Mouse (Mus musculus) G1E (cell line): ENCODE data around the gene Tll2. TPM values are rescaled to one million over a fixed set of nuclear protein-coding genes. Genes with fewer than 3 reads are reported as not detected.

Source experiments
- ATAC-seq: 2 replicates; pipeline ENCODE4 v1.8.0; 2016; ENCODE audit warnings: mild to moderate bottlenecking; ENCODE audit not compliant: insufficient number of reproducible peaks, poor library complexity, low FRiP score, severe bottlenecking; ENCODE audit errors: extremely low read depth
- DNase-seq: peaks from one replicate; pipeline ENCODE4 v3.0.0; 2012; ENCODE audit warnings: low spot score
- H3K27me3 ChIP-seq: 2 replicates; pipeline ENCODE4 v1.6.1; 2012; ENCODE audit warnings: mild to moderate bottlenecking, low read length, inconsistent platforms; ENCODE audit not compliant: insufficient read depth
- H3K36me3 ChIP-seq: replicated peaks from 2 replicates; pipeline ENCODE3; 2012; ENCODE audit warnings: mild to moderate bottlenecking, inconsistent platforms
- H3K4me1 ChIP-seq: 2 replicates; pipeline ENCODE4 v1.6.1; 2012; ENCODE audit warnings: low read depth, low read length, inconsistent platforms, mixed read lengths; ENCODE audit not compliant: insufficient read depth
- H3K4me3 ChIP-seq: 2 replicates; pipeline ENCODE4 v1.5.1; 2012; ENCODE audit warnings: low read depth, mild to moderate bottlenecking, inconsistent platforms, low read length, moderate library complexity, mixed read lengths
- H3K9me3 ChIP-seq: replicated peaks from 2 replicates; pipeline ENCODE4 v1.6.1; 2012; ENCODE audit warnings: inconsistent platforms
- CTCF ChIP-seq: IDR thresholded peaks from 2 replicates; pipeline ENCODE4 v1.5.1; 2012; ENCODE audit warnings: low read depth, low read length, inconsistent platforms, mixed read lengths
- GATA1 ChIP-seq: IDR thresholded peaks from 2 replicates; pipeline ENCODE4 v1.6.1; 2012; ENCODE audit warnings: borderline replicate concordance, low read length, inconsistent platforms, mixed read lengths
- GATA2 ChIP-seq: IDR thresholded peaks from 2 replicates; pipeline ENCODE4 v1.6.1; 2012; ENCODE audit warnings: low read depth, low read length, inconsistent platforms, borderline replicate concordance
- POLR2AphosphoS5 ChIP-seq: IDR thresholded peaks from 2 replicates; pipeline ENCODE4 v1.6.1; 2012; ENCODE audit warnings: low read depth, low read length, inconsistent platforms; ENCODE audit not compliant: insufficient replicate concordance
- TAL1 ChIP-seq: conservative IDR thresholded peaks from 2 replicates; pipeline ENCODE4 v1.6.1; 2012; ENCODE audit warnings: low read depth, low read length, inconsistent platforms, mixed read lengths
- polyA plus RNA-seq: library from polyadenylated mRNA; stranded (reverse); fragments of >175 nt; gene quantifications from 2 replicates; pipeline ENCODE4 v1.2.3, GENCODE M21; 2012
- total RNA-seq, 2 experiments: library from RNA; stranded (forward) in 1 of 2; stranded (reverse) in 1 of 2; fragments of 200-1000 nt in 1 of 2; fragments of >200 nt in 1 of 2; fragmentation: Nextera tagmentation in 1 of 2; gene quantifications; 2 replicates each; pipeline ENCODE4 v1.2.3; 2014 to 2017

The Tll2 gene
- total and polyA plus RNA-seq, 3 experiments: not detected

DNA sequence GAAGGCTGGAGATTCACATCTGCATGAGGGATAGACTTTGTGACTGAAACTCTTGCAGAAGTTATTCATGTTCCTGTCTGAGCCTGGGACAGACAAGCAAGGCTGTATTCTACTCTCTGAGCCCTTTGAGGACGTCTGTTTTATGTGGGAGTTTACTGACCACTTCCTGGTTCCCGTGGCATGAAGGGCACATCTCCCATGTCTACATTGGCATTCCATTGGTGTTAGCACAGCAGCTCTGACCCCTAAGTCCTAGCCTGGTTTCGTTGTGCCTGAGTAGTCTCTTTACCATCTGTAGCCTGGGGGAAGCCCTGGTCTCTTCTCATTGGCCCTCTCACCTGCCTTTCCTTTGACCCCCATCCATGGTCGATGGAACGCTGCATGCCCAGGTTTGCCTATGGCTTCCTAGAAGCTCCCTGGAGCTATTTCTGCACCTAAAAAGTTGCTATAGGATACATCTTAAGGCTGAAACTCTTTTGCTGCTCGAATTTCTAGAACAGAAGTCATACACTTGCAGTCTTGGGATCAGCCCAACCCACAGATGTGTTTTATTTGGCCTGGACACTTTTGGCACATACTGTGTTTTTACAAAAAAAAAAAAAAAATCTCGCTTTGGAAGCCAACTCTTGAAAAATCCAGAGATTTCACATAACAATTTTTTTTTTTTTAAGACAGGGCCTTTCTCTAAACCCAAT, 55.2 kb downstream of the Tll2 start:
- no peak for TF ChIP-seq GATA2
- no peaks in the 10 kb centered on the region for H3K9me3 ChIP-seq
- no peak for ATAC-seq
- H3K27me3 ChIP-seq: no peaks in the 10 kb centered on the region
- no peak for DNase-seq
- H3K4me3 ChIP-seq: no peak overlapping the region
- H3K36me3 ChIP-seq: no peaks in the 10 kb centered on the region
- no peaks in the 10 kb centered on the region for H3K4me1 ChIP-seq

DNA sequence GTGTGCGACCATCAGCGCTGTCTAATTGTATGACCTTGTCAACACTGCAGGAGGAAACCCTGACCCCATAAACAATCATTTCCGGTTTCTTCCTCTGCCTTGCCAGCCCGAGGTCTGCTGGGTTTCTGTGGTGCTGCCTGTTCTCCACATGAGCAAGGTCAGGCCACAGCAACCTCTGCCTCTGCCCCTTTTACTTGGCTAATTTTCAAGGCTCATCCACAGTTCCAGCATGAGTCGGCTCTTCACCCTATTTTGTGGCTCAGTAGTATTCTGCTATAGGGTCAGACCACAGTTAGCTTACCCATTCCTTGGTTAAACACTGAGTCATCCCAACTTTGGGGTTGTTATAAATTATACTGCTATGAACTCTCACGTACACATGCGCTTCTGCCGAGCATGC, 65.7 kb downstream of the Tll2 start:
- Histone ChIP-seq H3K4me3 (no peak overlapping the region), H3K27me3 (no peaks in the 10 kb centered on the region), H3K9me3 (no peaks in the 10 kb centered on the region), H3K4me1 (no peaks in the 10 kb centered on the region), H3K36me3 (no peaks in the 10 kb centered on the region)
- TF ChIP-seq CTCF (no peak), GATA1 (no peak), TAL1 (no peak), GATA2 (no peak), POLR2AphosphoS5 (no peak)
- ATAC-seq: no peak
- DNase-seq: no peak

DNA sequence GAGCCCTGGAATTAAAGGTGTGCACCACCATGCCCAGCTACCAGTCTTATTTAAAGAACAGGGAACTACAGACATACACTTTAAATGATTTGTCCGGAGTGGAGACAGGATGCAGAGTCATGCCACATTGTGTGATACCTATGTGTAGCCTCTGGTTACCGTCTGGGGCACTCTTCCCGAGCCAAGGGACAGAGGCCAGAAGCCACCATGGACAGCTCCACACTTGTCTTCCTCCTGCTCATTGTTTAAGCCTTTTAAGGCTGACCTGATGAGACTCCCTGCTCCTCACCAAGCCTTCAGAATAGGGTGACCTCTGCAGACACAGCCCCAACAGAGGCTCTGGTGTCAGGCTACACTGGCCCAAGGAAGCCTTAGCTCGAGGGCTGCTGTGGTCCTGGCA, 67.0 kb downstream of the Tll2 start:
- H3K36me3 ChIP-seq: no peaks in the 10 kb centered on the region
- H3K4me3 ChIP-seq: no peak overlapping the region
- no peaks in the 10 kb centered on the region for H3K9me3 ChIP-seq
- H3K4me1 ChIP-seq: no peaks in the 10 kb centered on the region
- no peak for DNase-seq
- no peak for ATAC-seq
- no peaks in the 10 kb centered on the region for H3K27me3 ChIP-seq
- TF ChIP-seq GATA1: no peak
- no peak for TF ChIP-seq CTCF
- TF ChIP-seq GATA2: no peak
- TF ChIP-seq POLR2AphosphoS5: no peak
- TF ChIP-seq TAL1: no peak

DNA sequence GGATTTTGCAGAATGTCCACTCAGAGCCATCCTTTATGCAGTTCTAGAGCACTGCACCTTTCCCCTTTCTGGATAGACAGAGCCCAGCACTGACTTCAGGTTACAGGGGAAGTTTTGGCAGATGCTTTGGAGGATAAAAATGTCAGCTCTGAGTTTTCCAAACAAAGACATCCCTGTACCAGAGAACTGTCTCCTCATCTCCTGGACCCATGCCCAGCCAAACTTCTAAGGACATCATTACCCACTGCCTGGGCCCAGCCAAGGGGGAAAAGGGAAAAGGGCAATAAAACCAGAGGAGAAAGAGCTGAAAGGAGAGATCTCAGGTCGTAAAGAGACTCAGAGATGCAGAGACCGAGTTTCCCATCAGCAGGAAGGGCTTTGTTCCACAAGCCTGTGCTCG, 83.6 kb downstream of the Tll2 start:
- H3K9me3 ChIP-seq: no peaks in the 10 kb centered on the region
- ATAC-seq (no peak), DNase-seq (no peak)
- H3K4me1 ChIP-seq: no peaks in the 10 kb centered on the region
- no peak overlapping the region for H3K4me3 ChIP-seq
- H3K27me3 ChIP-seq: no peaks in the 10 kb centered on the region
- H3K36me3 ChIP-seq: no peaks in the 10 kb centered on the region
- TF ChIP-seq TAL1: no peak

DNA sequence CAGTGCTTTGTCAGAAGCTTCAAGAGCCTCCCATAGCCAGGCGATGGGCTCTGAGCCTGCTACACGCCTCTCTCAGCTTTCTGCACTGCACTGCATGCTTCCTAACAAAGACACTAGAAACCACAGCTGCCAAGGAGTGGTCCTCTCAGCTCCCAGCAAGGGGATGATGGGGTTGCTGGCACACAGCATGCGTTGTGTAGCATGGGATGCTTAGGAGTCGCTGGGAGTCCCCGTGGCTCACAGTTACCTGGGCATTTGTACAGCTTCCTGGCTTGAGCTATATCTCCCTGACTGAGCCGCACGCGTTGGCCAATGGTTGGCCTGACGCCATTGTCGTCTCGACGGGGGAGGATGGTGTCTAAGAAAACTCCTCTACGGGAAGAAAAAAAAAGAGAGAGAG, 86.7 kb downstream of the Tll2 start:
- Histone ChIP-seq H3K9me3 (no peaks in the 10 kb centered on the region), H3K27me3 (no peaks in the 10 kb centered on the region), H3K36me3 (no peaks in the 10 kb centered on the region), H3K4me1 (no peaks in the 10 kb centered on the region), H3K4me3 (no peak overlapping the region)
- ATAC-seq: no peak
- no peak for DNase-seq
- TF ChIP-seq GATA1 (no peak), GATA2 (no peak), TAL1 (no peak), POLR2AphosphoS5 (no peak), CTCF (no peak)

DNA sequence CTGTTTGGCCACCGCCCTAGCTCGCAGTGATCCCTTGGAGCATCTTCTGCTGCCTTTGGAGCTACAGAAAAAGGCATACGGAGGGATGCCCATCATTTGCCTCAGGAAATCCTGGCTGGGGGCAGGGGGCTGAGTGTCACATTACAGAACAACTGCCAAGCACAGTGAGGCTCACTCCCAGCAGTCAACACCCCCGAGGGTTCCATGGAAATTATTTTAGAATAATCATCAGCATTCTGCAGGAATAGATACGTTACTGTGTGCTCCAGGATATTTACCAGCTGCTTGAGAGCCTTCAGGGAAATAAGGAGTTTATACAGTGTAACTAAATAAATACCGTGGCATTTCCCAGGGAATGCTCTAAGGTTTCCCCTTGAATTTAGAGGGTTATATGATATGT, 88.3 kb downstream of the Tll2 start:
- H3K4me1 ChIP-seq: no peaks in the 10 kb centered on the region
- H3K4me3 ChIP-seq: no peak overlapping the region
- DNase-seq: no peak
- no peaks in the 10 kb centered on the region for H3K36me3 ChIP-seq
- no peaks in the 10 kb centered on the region for H3K9me3 ChIP-seq
- H3K27me3 ChIP-seq: no peaks in the 10 kb centered on the region
- no peak for ATAC-seq
- TF ChIP-seq CTCF: no peak
- no peak for TF ChIP-seq TAL1
- no peak for TF ChIP-seq GATA1
- TF ChIP-seq POLR2AphosphoS5: no peak
- no peak for TF ChIP-seq GATA2

DNA sequence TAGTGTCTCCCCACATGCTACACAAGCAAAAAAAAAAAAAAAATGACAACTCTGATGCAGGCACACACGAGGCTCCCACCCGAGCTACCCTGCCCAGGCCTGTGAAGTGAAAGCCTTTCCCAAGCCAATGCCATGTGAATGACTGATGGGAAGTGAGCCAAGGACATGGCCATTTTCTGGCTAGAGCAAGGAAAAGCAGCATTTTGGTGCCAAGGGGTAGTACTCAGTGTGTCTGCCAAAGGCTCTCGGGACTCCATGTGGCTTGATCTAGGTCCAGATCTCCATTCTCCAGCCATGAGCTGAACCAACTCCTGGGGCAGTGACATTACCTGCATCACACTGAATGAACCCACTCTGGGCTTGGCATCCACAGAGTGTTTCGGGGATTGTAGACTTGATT, 89.3 kb downstream of the Tll2 start:
- H3K27me3 ChIP-seq: no peaks in the 10 kb centered on the region

More for the DNA sequence above, 89.3 kb downstream of the Tll2 start:
- Histone ChIP-seq H3K9me3 (no peaks in the 10 kb centered on the region), H3K36me3 (no peaks in the 10 kb centered on the region), H3K4me1 (no peaks in the 10 kb centered on the region), H3K4me3 (no peak overlapping the region)
- ATAC-seq: no peak
- TF ChIP-seq POLR2AphosphoS5 (no peak), GATA1 (no peak), GATA2 (no peak), CTCF (no peak), TAL1 (no peak)
- DNase-seq: no peak
